Mouse (Mus musculus) brain, embryonic 14.5 days (tissue): ENCODE data around the gene Mob3b.

ENCODE experiments used
- CTCF ChIP-seq: fragments of 200-500 bp; IDR thresholded peaks from 2 replicates; pipeline ENCODE4 v1.5.1; 2012; ENCODE audit warnings: inconsistent platforms, mild to moderate bottlenecking, moderate library complexity, borderline replicate concordance; ENCODE audit not compliant: insufficient read depth, insufficient read length; ENCODE audit errors: extremely low read depth
- POLR2A ChIP-seq: fragments of 200-500 bp; IDR thresholded peaks from 2 replicates; pipeline ENCODE4 v1.6.1; 2012; ENCODE audit warnings: mild to moderate bottlenecking, inconsistent platforms, borderline replicate concordance; ENCODE audit not compliant: poor library complexity, insufficient read depth, insufficient read length, severe bottlenecking; ENCODE audit errors: extremely low read depth

DNA sequence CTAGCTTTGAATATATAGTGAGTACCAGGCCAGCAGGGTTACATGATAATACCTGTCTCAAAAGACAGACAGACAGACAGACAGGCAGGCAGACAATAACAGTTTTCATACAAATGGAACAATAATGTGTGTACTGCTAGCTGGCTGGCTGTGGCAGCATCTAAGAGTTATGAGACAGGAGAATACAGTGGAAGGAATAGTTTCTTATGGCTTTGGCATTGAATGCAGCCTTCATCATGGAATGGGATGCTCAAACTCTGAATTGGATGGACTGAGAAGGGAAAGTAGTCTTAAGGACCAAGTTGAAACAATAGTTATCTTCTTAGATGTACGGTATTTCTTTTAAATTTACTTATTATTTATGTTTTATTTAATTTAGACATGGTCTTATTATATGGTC, 258.0 kb downstream of the Mob3b start:
- TF ChIP-seq POLR2A (no peak), CTCF (no peak)
